Mouse (Mus musculus) ovary, postnatal 36 days (tissue): ENCODE measurements around the gene Hoxa13.

Source experiments
- DNase-seq: peaks from one replicate; pipeline ENCODE4 v3.0.0; 2022; ENCODE audit warnings: low spot score, mixed read lengths

The Hoxa13 gene

GRCm38 (mm10) chr6:52268756-52269155 lies 8.1 kb upstream of the Hoxa13 start:
- DNase-seq, result no peak

DNA sequence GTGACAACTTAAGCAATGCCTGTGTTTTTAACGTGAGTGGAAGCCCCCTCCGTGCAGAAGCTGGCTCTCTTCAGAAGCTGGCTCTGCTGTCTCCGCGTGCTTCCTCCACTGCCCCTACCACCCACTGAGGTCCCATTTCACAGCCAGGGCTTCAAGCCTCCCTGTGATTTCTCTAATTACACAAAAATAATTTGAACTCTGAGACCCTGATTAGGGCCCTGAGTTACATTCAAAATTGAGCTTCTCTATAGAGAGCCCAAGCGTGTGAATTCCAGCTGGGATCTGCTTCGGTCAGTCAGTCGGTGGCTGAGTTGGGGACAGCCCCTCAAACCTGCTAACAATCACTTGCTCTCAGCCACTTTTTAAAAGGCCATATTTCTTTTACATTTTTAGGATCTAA lies 7.7 kb upstream of the Hoxa13 start:
- no peak for DNase-seq

DNA sequence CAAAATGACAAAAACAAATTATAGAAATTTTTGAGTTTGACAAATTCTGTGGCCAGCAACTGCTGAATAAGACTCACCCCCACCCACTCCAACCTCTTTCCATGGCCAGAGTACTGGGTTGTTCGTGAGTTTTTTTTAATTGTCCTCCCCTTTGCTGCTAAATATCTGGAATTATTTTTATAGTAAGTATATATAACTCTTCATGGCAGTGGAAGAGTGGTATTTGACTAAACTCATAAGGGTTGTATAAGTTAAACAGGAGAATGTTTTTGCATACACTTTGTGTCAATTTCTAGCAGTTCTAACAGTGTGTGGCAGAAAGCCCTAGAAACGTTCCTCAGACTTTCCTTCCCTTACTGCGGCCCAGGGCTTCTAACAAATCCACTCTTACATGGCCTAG lies 7.0 kb upstream of the Hoxa13 start:
- no peak for DNase-seq

DNA sequence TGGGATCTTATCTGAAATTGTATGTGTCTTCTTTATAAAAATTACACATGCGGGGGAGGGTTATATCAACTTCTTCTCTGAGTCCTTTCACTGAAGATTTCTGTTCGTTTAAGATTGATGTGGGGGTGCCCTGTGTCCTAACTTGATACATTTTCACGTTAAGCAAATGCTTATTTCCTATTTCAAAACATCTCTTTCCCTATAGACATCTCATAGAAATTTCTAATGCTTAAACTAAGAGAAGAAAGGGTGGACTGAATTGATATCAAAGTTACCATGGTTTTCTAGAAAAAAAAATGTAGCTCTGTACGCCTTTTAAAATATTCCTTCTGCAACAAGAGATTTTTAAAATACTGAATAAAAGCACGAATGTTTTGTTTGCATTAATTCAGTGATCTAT lies 6.5 kb upstream of the Hoxa13 start:
- no peak for DNase-seq

GRCm38 (mm10) chr6:52266666-52266985 lies 5.9 kb upstream of the Hoxa13 start:
- no peak for DNase-seq

GRCm38 (mm10) chr6:52265913-52266665 lies 5.4 kb upstream of the Hoxa13 start:
- DNase-seq, result no peak

- no peak for DNase-seq
Measured at GRCm38 (mm10) chr6:52265306-52265912, 4.7 kb upstream of the Hoxa13 start.

GRCm38 (mm10) chr6:52264106-52264790 lies 3.6 kb upstream of the Hoxa13 start:
- no peak for DNase-seq

DNA sequence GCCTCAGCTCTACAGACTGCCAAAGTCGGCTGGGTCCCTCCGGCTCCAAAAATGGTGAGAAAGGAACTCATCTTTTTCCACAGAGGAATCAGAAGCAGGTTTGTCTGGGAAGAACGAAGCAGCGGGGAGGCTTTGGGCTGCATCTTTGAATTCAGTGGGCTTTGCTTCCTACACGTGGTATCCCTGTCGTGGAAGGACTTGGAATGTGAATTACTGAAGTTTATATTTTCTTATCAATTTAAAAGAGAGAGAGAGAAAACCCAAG lies 2.6 kb upstream of the Hoxa13 start:
- no peak for DNase-seq

DNA sequence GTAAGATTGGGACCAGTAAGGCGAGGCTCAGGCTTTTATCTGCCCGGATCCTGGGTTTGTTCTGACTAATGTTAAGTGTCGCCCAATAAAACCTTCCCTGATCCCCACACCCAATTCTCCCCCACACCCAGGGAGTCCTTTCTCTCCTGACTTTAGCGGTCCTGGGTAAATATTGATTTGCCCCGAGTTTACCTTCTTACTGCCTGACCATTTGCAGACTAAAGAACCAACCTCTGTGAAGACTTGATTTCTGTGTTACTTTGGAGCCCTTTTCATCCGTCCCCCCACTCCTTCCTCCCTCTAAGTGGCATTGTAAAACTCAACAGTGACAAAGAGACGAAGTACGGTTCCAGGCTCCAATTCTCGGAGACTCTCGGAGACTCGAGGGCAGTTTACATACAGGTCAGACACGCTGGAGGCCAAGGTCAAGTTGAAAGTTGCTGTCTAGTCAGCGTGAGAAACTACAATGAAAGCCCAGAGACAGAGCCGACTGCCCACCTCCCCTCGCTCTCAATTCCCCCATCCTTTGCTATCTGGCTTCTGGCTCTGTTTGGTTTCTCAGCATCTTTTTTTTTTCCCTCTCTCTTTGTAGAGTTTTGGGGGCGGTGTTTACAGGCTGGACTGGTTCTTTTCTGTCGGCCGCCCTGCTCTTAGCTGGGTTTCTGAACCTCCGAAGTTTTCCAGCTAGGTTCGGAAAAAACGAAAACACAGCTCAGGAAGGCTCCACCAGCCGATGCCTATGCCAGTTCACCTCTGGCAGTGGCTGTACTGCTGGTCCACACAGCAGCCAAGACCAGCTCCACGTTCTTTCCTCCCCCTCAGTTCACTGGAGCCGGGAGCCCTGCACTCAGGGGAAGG lies 2.0 kb upstream of the Hoxa13 start:
- DNase-seq, result no peak

DNA sequence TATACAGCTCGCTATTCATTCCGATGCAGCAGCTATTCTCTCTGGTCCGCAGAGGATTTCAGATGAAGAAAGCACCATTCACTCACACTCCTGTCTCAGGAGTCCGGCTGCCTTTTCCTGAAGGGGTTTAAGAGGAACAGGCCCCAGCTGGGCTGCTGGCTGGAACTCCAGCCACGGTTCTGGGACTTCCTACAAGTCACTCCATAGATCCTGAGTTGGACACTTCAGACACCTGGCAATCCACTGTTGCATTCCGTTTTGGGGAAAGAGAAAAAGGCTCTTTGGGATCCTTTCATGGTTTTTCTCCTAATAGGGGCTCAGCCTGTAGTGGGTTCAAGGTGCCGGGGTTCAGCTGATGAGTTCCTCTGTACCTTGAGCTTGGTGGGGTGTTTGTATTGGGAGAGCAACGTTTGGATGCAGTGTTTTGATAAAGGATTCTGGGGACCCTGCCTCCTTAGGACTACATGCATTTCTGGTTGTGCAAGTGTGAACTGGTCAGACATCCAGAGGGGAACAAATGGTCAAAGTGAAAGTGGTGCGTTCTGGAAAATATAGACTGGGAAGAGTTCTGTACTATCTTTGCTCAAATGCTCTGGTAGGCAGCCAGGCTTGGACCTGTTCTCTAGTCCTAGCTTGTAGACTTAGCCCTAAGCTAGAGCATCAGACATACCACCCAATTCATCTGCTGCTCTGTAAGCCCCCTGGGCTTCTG lies 1.2 kb upstream of the Hoxa13 start:
- DNase-seq, result no peak

DNA sequence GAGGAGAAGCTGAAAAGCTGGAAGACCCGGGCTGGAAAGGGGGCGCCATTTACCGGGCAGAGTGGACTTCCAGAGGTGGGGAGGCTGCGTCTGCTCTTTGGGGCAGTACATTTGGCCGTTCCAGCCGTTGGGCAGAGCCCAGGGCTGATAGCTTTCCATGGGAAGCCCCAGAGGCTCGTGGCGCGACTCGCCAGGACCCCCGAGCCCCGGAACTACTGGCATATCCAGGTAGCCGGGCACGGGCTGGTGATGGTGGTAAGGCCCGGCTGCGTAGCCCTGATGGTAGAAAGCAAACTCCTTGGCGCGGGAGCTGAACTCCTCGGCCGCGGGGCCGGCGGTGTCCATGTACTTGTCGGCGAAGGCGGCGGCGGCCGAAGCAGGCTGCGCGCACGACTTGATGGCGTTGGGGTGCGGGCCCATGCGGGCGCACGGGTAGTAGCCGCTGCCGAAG lies 844 bp downstream of the Hoxa13 start:
- DNase-seq, result no peak

DNA sequence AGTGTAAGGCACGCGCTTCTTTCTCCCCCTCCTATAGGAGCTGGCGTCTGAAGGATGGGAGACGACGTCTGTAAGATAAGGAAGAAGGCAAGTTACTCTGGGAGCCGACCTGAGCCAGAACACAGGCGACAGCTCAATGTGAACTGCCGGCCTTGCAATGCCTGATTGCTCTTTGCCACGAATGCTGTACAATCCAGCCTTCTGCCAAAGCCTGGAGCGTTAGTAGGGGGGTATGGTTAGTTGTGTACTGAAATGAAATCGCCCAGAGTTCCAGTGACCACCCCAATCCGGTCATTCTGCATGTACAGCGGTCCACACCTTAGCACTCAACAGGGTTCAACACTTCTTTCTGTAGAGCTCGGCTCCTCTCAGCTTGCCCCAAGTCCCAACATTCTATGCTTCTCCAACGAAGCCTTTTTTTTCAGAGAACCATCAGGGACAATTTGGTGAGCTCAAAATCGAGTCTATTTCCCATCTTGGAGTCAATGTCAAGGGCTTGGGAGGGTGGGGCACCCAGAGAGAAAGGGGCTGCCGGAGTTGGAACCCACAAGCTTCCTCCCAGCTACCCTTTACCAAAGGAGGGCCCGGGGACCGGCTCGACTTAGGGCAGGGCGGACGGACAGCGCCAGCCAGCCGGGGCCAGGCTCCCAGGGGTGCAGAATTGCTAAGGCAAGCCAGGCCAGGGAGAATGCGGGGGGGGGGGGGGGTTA lies 1.4 kb downstream of the Hoxa13 start:
- no peak for DNase-seq

DNA sequence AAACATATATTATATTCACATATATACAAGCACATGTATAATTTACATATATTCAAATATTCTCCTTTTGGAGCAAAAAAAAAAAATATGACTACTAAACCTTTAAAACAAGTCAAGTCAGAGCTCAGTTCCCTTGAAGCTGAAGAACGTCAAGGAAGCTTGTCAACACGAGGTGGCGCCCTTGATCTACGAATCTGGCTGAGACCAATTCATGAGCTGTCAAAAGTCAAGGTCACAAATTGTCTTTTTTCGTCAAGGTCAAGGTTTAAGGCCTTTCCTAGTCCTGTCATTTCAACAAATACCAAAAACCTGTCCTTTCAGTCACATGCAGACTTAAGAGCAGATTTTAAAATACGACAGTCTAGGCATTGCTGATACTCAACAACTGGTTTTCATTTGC lies 3.7 kb downstream of the Hoxa13 start:
- peak; percentile 63 for DNase-seq

DNA sequence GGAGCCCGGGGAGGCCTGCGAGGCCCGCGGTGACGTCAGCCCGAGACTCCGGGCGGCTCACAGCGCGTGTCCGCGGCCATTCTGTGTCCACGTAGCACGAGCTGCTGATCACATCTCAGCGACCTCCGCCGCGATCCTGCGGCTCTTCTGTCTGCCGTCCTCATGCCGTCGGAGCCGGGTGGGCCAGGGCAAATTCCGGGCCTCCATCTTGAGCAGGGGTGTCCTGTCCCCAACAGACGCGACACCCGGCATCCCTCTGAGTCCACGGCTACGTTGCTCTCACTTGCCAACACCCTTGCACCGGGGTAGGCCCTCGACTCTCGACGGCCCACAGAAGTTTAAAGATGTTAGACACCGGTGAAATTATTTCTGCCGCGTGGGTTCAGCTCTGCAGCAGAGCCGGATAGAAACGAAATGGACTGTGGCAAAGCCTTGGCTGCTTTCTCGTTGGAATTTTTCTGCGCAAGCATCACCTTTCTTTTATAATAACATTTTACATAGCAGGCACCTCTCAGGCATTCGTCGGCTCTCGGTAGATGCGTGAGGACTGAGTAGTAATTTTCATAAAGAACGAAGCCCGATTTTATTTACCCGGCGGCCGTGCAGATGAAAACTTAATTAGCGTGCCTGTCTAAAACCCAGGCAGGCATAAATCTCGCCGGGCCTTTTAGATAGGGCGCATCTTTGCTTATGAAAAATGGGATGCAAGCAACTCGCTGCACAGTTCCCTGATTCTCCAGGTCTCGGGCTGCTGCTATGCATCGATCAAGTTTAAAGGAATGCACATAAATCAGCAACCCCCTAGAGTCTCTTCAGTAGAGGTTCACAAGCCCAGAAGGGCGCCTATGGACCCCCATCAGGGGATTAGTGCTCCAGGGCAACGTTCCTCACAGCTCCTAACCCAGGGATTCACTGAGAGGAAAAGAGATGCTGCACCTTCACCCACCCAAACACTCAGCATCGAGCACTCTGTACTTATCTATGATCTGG lies 6.9 kb downstream of the Hoxa13 start:
- no peak for DNase-seq

- DNase-seq, result no peak
Measured at GRCm38 (mm10) chr6:52252775-52253376, 7.8 kb downstream of the Hoxa13 start.

DNA sequence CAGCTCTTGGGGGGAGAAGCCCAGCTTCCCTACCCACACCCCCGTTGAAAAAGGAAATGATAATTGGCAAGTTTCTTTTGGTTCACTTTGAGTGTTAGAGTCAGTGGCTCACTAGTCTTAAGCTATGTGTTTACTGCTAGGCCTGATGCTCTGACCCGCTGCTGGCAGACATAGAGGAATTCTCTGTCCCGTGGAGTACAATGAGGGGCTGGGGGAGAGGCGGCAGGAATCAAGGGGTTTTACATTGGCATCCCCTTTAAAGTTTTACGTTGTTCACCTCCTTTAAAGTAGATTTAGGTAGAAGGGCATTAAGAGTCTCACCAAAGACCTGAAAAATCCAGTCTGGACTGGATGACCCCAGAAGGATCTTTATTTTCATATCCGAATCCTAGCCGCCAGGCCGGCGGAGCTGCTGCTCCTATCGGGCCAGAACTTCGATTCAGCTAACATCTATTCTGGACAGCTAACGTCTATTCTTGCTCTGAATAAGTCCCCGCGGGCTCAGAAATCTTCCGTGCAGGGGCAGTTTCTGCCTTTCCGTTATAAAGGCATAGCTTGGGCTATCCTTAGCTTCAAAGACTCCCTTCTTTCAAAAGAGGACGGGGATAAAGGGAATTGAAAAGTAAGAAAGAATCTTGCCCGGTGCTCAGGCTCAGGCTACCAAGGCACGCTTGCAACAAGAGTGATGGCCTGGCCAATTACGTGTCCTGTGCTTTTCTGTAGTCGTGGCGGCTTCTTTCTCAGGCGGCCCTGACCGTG lies 8.5 kb downstream of the Hoxa13 start:
- DNase-seq, result no peak

GRCm38 (mm10) chr6:52251177-52251879 lies 9.4 kb downstream of the Hoxa13 start:
- no peak for DNase-seq
